Mouse (Mus musculus): ENCODE data around the gene Lmna. TPM values are rescaled to one million over a fixed set of nuclear protein-coding genes. Genes with fewer than 3 reads are reported as not detected.

The Lmna gene
- polyA plus RNA-seq, 1 experiment from 2014 or later, result 96.0 TPM

- H3K27me3 ChIP-seq (replicated peaks; ENCODE audit: control insufficient read depth, insufficient read depth, low read length), result no peaks in the 10 kb centered on the region
- no peak overlapping the region for H3K4me3 ChIP-seq (ENCODE audit: low read depth, low read length)
- ATAC-seq (replicated peaks; ENCODE audit: low FRiP score, low TSS enrichment, low read depth), result no peak
- no peaks in the 10 kb centered on the region for H3K9me3 ChIP-seq (ENCODE audit: control insufficient read depth, low read length)
- no peak overlapping the region for H3K27ac ChIP-seq (ENCODE audit: low read depth)
- no peak overlapping the region for H3K4me2 ChIP-seq (ENCODE audit: low read length)
- no peak for DNase-seq (ENCODE audit: low spot score)
- H3K4me1 ChIP-seq (replicated peaks; ENCODE audit: control insufficient read depth, insufficient read depth, low read length), result no peaks in the 10 kb centered on the region
- no peak overlapping the region for H3K9ac ChIP-seq (ENCODE audit: low read length)
- WGBS, result 55% methylated on average over 3 of the region's 3 CpGs
- no peaks in the 10 kb centered on the region for H3K36me3 ChIP-seq (ENCODE audit: control insufficient read depth, insufficient read depth, low read length)
Measured at GRCm38 (mm10) chr3:88464425-88464824, 45.3 kb downstream of the Lmna start.

- Histone ChIP-seq H3K9ac (ENCODE audit: low read length) (no peak within 1 kb of the TSS), H3K36me3 (ENCODE audit: control insufficient read depth, insufficient read depth, low read length) (no peaks in the 10 kb centered on the region), H3K27me3 (replicated peaks; ENCODE audit: control insufficient read depth, insufficient read depth, low read length) (no peaks in the 10 kb centered on the region), H3K4me3 (ENCODE audit: low read depth, low read length) (no peak within 1 kb of the TSS), H3K4me1 (replicated peaks; ENCODE audit: control insufficient read depth, insufficient read depth, low read length) (peaks cover 9% of the 10 kb centered on the region), H3K9me3 (ENCODE audit: control insufficient read depth, low read length) (no peaks in the 10 kb centered on the region), H3K27ac (ENCODE audit: low read depth) (no peak within 1 kb of the TSS), H3K4me2 (ENCODE audit: low read length) (no peak within 1 kb of the TSS)
- WGBS, result 46% methylated on average over 12 of the region's 12 CpGs
- ATAC-seq (replicated peaks; ENCODE audit: low FRiP score, low TSS enrichment, low read depth), result no peak
- DNase-seq (ENCODE audit: low spot score), result no peak
Measured at GRCm38 (mm10) chr3:88460983-88461696, 48.6 kb downstream of the Lmna start, which contains the start of gene Sema4a. TSS of gene Sema4a (minus strand) at chr3:88461182.

GRCm38 (mm10) chr3:88460029-88460428, 49.7 kb downstream of the Lmna start:
- H3K4me1 ChIP-seq (replicated peaks; ENCODE audit: control insufficient read depth, insufficient read depth, low read length), result peaks cover 9% of the 10 kb centered on the region
- H3K27me3 ChIP-seq (replicated peaks; ENCODE audit: control insufficient read depth, insufficient read depth, low read length), result no peaks in the 10 kb centered on the region
- H3K36me3 ChIP-seq (ENCODE audit: control insufficient read depth, insufficient read depth, low read length), result no peaks in the 10 kb centered on the region
- no peak overlapping the region for H3K27ac ChIP-seq (ENCODE audit: low read depth)
- no peak overlapping the region for H3K4me2 ChIP-seq (ENCODE audit: low read length)
- DNase-seq (ENCODE audit: low spot score) (no peak), ATAC-seq (replicated peaks; ENCODE audit: low FRiP score, low TSS enrichment, low read depth) (no peak)
- WGBS, result 73% methylated on average over 5 of the region's 5 CpGs
- no peak overlapping the region for H3K9ac ChIP-seq (ENCODE audit: low read length)
- H3K4me3 ChIP-seq (ENCODE audit: low read depth, low read length), result no peak overlapping the region
- no peaks in the 10 kb centered on the region for H3K9me3 ChIP-seq (ENCODE audit: control insufficient read depth, low read length)

- WGBS, result 5% methylated on average over 14 of the region's 14 CpGs
- Histone ChIP-seq H3K4me1 (replicated peaks; ENCODE audit: control insufficient read depth, insufficient read depth, low read length) (peaks cover 9% of the 10 kb centered on the region), H3K4me3 (ENCODE audit: low read depth, low read length) (no peak overlapping the region; the same call in 1 of the 2 replicates), H3K36me3 (ENCODE audit: control insufficient read depth, insufficient read depth, low read length) (no peaks in the 10 kb centered on the region), H3K27ac (ENCODE audit: low read depth) (no peak overlapping the region), H3K9me3 (ENCODE audit: control insufficient read depth, low read length) (no peaks in the 10 kb centered on the region), H3K9ac (ENCODE audit: low read length) (0 out of 2 replicates have a peak overlapping the region, but pooled peaks have one; percentile 7), H3K4me2 (ENCODE audit: low read length) (peak overlapping the region; percentile 23; the same call in 1 of the 2 replicates), H3K27me3 (replicated peaks; ENCODE audit: control insufficient read depth, insufficient read depth, low read length) (no peaks in the 10 kb centered on the region)
- DNase-seq (ENCODE audit: low spot score) (no peak), ATAC-seq (replicated peaks; ENCODE audit: low FRiP score, low TSS enrichment, low read depth) (no peak)
Measured at GRCm38 (mm10) chr3:88458778-88459219, 51.0 kb downstream of the Lmna start.

- ATAC-seq (replicated peaks; ENCODE audit: low FRiP score, low TSS enrichment, low read depth) (no peak; the same call in 1 of the 2 replicates), DNase-seq (ENCODE audit: low spot score) (no peak)
- no peaks in the 10 kb centered on the region for H3K27me3 ChIP-seq (replicated peaks; ENCODE audit: control insufficient read depth, insufficient read depth, low read length)
- no peak overlapping the region for H3K9ac ChIP-seq (ENCODE audit: low read length)
- WGBS, result 57% methylated on average over 7 of the region's 7 CpGs
- no peaks in the 10 kb centered on the region for H3K36me3 ChIP-seq (ENCODE audit: control insufficient read depth, insufficient read depth, low read length)
- no peaks in the 10 kb centered on the region for H3K9me3 ChIP-seq (ENCODE audit: control insufficient read depth, low read length)
- no peak overlapping the region for H3K4me2 ChIP-seq (ENCODE audit: low read length)
- no peak overlapping the region for H3K27ac ChIP-seq (ENCODE audit: low read depth)
- no peak overlapping the region for H3K4me3 ChIP-seq (ENCODE audit: low read depth, low read length)
- peaks cover 9% of the 10 kb centered on the region for H3K4me1 ChIP-seq (replicated peaks; ENCODE audit: control insufficient read depth, insufficient read depth, low read length)
Measured at GRCm38 (mm10) chr3:88456746-88457532, 52.8 kb downstream of the Lmna start.

- Histone ChIP-seq H3K27me3 (replicated peaks; ENCODE audit: control insufficient read depth, insufficient read depth, low read length) (no peaks in the 10 kb centered on the region), H3K4me1 (replicated peaks; ENCODE audit: control insufficient read depth, insufficient read depth, low read length) (peaks cover 9% of the 10 kb centered on the region), H3K27ac (ENCODE audit: low read depth) (no peak overlapping the region), H3K36me3 (ENCODE audit: control insufficient read depth, insufficient read depth, low read length) (no peaks in the 10 kb centered on the region), H3K9ac (ENCODE audit: low read length) (no peak overlapping the region), H3K9me3 (ENCODE audit: control insufficient read depth, low read length) (no peaks in the 10 kb centered on the region), H3K4me2 (ENCODE audit: low read length) (peak overlapping the region; percentile 11), H3K4me3 (ENCODE audit: low read depth, low read length) (no peak overlapping the region)
- ATAC-seq (replicated peaks; ENCODE audit: low FRiP score, low TSS enrichment, low read depth), result no peak
- DNase-seq (ENCODE audit: low spot score), result no peak
- 69% methylated on average over 8 of the region's 8 CpGs for WGBS
Measured at GRCm38 (mm10) chr3:88456313-88456712, 53.4 kb downstream of the Lmna start.

- peaks cover 9% of the 10 kb centered on the region for H3K4me1 ChIP-seq (replicated peaks; ENCODE audit: control insufficient read depth, insufficient read depth, low read length)
- H3K27ac ChIP-seq (ENCODE audit: low read depth), result peak overlapping the region; percentile 5; the same call in 1 of the 2 replicates
- ATAC-seq (replicated peaks; ENCODE audit: low FRiP score, low TSS enrichment, low read depth) (peak; percentile 13; the same call in 1 of the 2 replicates), DNase-seq (ENCODE audit: low spot score) (no peak)
- no peak overlapping the region for H3K9ac ChIP-seq (ENCODE audit: low read length)
- H3K27me3 ChIP-seq (replicated peaks; ENCODE audit: control insufficient read depth, insufficient read depth, low read length), result no peaks in the 10 kb centered on the region
- H3K9me3 ChIP-seq (ENCODE audit: control insufficient read depth, low read length), result no peaks in the 10 kb centered on the region
- 68% methylated on average over 18 of the region's 18 CpGs for WGBS
- peak overlapping the region; percentile 11 for H3K4me2 ChIP-seq (ENCODE audit: low read length)
- no peak overlapping the region for H3K4me3 ChIP-seq (ENCODE audit: low read depth, low read length)
- H3K36me3 ChIP-seq (ENCODE audit: control insufficient read depth, insufficient read depth, low read length), result no peaks in the 10 kb centered on the region
Measured at GRCm38 (mm10) chr3:88455588-88456264, 54.0 kb downstream of the Lmna start.
